Mouse (Mus musculus): ENCODE data around the gene Polr1e. TPM values are rescaled to one million over a fixed set of nuclear protein-coding genes. Genes with fewer than 3 reads are reported as not detected.
"Not testable (repeated sequence)": the region's sequence is repeated elsewhere in the genome, so short reads cannot be mapped to it uniquely, and the experiment has no call there.

Gene Polr1e
- polyA plus RNA-seq, 1 experiment: 23.7 TPM

GRCm38 (mm10) chr4:44979794-44980338 is 38.5 kb upstream of the Polr1e start:
- no peaks in the 10 kb centered on the region; the same call in 1 of the 2 replicates for H3K4me1 ChIP-seq (ENCODE audit: control insufficient read depth, insufficient read depth, low read length)
- no peak for TF ChIP-seq POLR2A (IDR thresholded peaks at IDR 0.05; ENCODE audit: low read depth, low read length)
- H3K4me3 ChIP-seq (ENCODE audit: insufficient read depth, low read length): no peak overlapping the region
- no peak overlapping the region for H3K27ac ChIP-seq (ENCODE audit: insufficient read depth, low read length)

GRCm38 (mm10) chr4:44981280-44981973 is 37.0 kb upstream of the Polr1e start, which contains the start of gene Grhpr:
Grhpr (plus strand) TSS chr4:44981395.
- peak; percentile 91 for TF ChIP-seq POLR2A (IDR thresholded peaks at IDR 0.05; ENCODE audit: low read depth, low read length)
- TF ChIP-seq CTCF (IDR thresholded peaks at IDR 0.05; ENCODE audit: borderline replicate concordance, insufficient read depth, low read length): no peak
- H3K27ac ChIP-seq (ENCODE audit: insufficient read depth, low read length): no peak within 1 kb of the TSS
- H3K4me3 ChIP-seq (ENCODE audit: insufficient read depth, low read length): peak within 1 kb of the TSS; percentile 65
- no peaks in the 10 kb centered on the region; the same call in 1 of the 2 replicates for H3K4me1 ChIP-seq (ENCODE audit: control insufficient read depth, insufficient read depth, low read length)

- H3K4me3 ChIP-seq (ENCODE audit: insufficient read depth, low read length): peak overlapping the region; percentile 65
- no peaks in the 10 kb centered on the region; the same call in 1 of the 2 replicates for H3K4me1 ChIP-seq (ENCODE audit: control insufficient read depth, insufficient read depth, low read length)
- TF ChIP-seq CTCF (IDR thresholded peaks at IDR 0.05; ENCODE audit: borderline replicate concordance, insufficient read depth, low read length) (no peak), POLR2A (IDR thresholded peaks at IDR 0.05; ENCODE audit: low read depth, low read length) (no peak)
- no peak overlapping the region for H3K27ac ChIP-seq (ENCODE audit: insufficient read depth, low read length)
Observed at GRCm38 (mm10) chr4:44981974-44982287, 36.5 kb upstream of the Polr1e start.

- no peak overlapping the region for H3K27ac ChIP-seq (ENCODE audit: insufficient read depth, low read length)
- no peaks in the 10 kb centered on the region; the same call in 1 of the 2 replicates for H3K4me1 ChIP-seq (ENCODE audit: control insufficient read depth, insufficient read depth, low read length)
- TF ChIP-seq POLR2A (IDR thresholded peaks at IDR 0.05; ENCODE audit: low read depth, low read length): no peak
- no peak for TF ChIP-seq CTCF (IDR thresholded peaks at IDR 0.05; ENCODE audit: borderline replicate concordance, insufficient read depth, low read length)
- 0 out of 2 replicates have a peak overlapping the region, but pooled peaks have one; percentile 65 for H3K4me3 ChIP-seq (ENCODE audit: insufficient read depth, low read length)
Observed at GRCm38 (mm10) chr4:44982440-44983130, 35.8 kb upstream of the Polr1e start.

GRCm38 (mm10) chr4:44983131-44983740 is 35.1 kb upstream of the Polr1e start:
- no peaks in the 10 kb centered on the region; the same call in 1 of the 2 replicates for H3K4me1 ChIP-seq (ENCODE audit: control insufficient read depth, insufficient read depth, low read length)
- H3K27ac ChIP-seq (ENCODE audit: insufficient read depth, low read length): no peak overlapping the region
- no peak for TF ChIP-seq POLR2A (IDR thresholded peaks at IDR 0.05; ENCODE audit: low read depth, low read length)
- no peak for TF ChIP-seq CTCF (IDR thresholded peaks at IDR 0.05; ENCODE audit: borderline replicate concordance, insufficient read depth, low read length)
- no peak overlapping the region for H3K4me3 ChIP-seq (ENCODE audit: insufficient read depth, low read length)

- Histone ChIP-seq H3K27ac (ENCODE audit: insufficient read depth, low read length) (no peak overlapping the region), H3K4me3 (ENCODE audit: insufficient read depth, low read length) (no peak overlapping the region), H3K4me1 (ENCODE audit: control insufficient read depth, insufficient read depth, low read length) (no peaks in the 10 kb centered on the region)
- TF ChIP-seq CTCF (IDR thresholded peaks at IDR 0.05; ENCODE audit: borderline replicate concordance, insufficient read depth, low read length) (no peak), POLR2A (IDR thresholded peaks at IDR 0.05; ENCODE audit: low read depth, low read length) (no peak)
Observed at GRCm38 (mm10) chr4:44990560-44990959, 27.8 kb upstream of the Polr1e start.

- not testable (repeated sequence) for H3K4me1 ChIP-seq (ENCODE audit: control insufficient read depth, insufficient read depth, low read length); H3K4me3 ChIP-seq (ENCODE audit: insufficient read depth, low read length); H3K27ac ChIP-seq (ENCODE audit: insufficient read depth, low read length)
Observed at GRCm38 (mm10) chr4:44992330-44992729, 26.1 kb upstream of the Polr1e start.

- H3K27ac ChIP-seq (ENCODE audit: insufficient read depth, low read length); H3K4me1 ChIP-seq (ENCODE audit: control insufficient read depth, insufficient read depth, low read length); H3K4me3 ChIP-seq (ENCODE audit: insufficient read depth, low read length): not testable (repeated sequence)
Observed at GRCm38 (mm10) chr4:44993179-44993578, 25.2 kb upstream of the Polr1e start.

- TF ChIP-seq CTCF (IDR thresholded peaks at IDR 0.05; ENCODE audit: borderline replicate concordance, insufficient read depth, low read length) (no peak), POLR2A (IDR thresholded peaks at IDR 0.05; ENCODE audit: low read depth, low read length) (no peak)
- no peak overlapping the region for H3K27ac ChIP-seq (ENCODE audit: insufficient read depth, low read length)
- no peaks in the 10 kb centered on the region for H3K4me1 ChIP-seq (ENCODE audit: control insufficient read depth, insufficient read depth, low read length)
- H3K4me3 ChIP-seq (ENCODE audit: insufficient read depth, low read length): no peak overlapping the region
Observed at GRCm38 (mm10) chr4:44993847-44994246, 24.5 kb upstream of the Polr1e start.

- H3K4me3 ChIP-seq (ENCODE audit: insufficient read depth, low read length): no peak overlapping the region
- no peak for TF ChIP-seq POLR2A (IDR thresholded peaks at IDR 0.05; ENCODE audit: low read depth, low read length)
- TF ChIP-seq CTCF (IDR thresholded peaks at IDR 0.05; ENCODE audit: borderline replicate concordance, insufficient read depth, low read length): no peak
- no peaks in the 10 kb centered on the region for H3K4me1 ChIP-seq (ENCODE audit: control insufficient read depth, insufficient read depth, low read length)
- H3K27ac ChIP-seq (ENCODE audit: insufficient read depth, low read length): no peak overlapping the region
Observed at GRCm38 (mm10) chr4:44994776-44995175, 23.6 kb upstream of the Polr1e start.

All from embryonic fibroblast, embryonic 13.5 days (primary cell).